Mouse (Mus musculus) liver, embryonic 14.5 days (tissue): ENCODE results near the gene 2310011J03Rik. TPM values are rescaled to one million over a fixed set of nuclear protein-coding genes. Genes with fewer than 3 reads are reported as not detected.

Experiments used
- ATAC-seq: fragments of 200-750 bp; cut with Nextera tagmentation; 2 replicates; pipeline ENCODE4 v1.8.0; 2017; ENCODE audit warnings: moderate number of reproducible peaks, mild to moderate bottlenecking, moderate library complexity; ENCODE audit not compliant: insufficient read depth
- DNase-seq, 3 experiments: peaks; one replicate each; pipeline ENCODE4 v3.0.0-alpha.2; 2012 to 2013; ENCODE audit warnings: low read depth in 3 of 3, low spot score in 3 of 3
- H3K27ac ChIP-seq: fragments of 300-500 bp; sonication (generic); 2 replicates; pipeline ENCODE4 v1.5.1; 2014; ENCODE audit warnings: moderate library complexity, mild to moderate bottlenecking, control low read depth, inconsistent platforms
- H3K27me3 ChIP-seq: fragments of 300-500 bp; sonication (generic); 2 replicates; pipeline ENCODE4 v1.6.1; 2014; ENCODE audit warnings: mild to moderate bottlenecking, low read length, moderate library complexity; ENCODE audit not compliant: control insufficient read depth, insufficient read depth
- H3K36me3 ChIP-seq: fragments of 300-500 bp; sonication (generic); replicated peaks from 2 replicates; pipeline ENCODE4 v1.6.1; 2014; ENCODE audit warnings: low read depth; ENCODE audit not compliant: control insufficient read depth, insufficient read depth
- H3K4me1 ChIP-seq, 2 experiments: fragments of 200-500 bp in 1 of 2; fragments of 300-500 bp in 1 of 2; sonication (generic) in 1 of 2; replicated peaks; 2 replicates each; pipeline ENCODE4 v1.6.1; 2012 to 2014; ENCODE audit warnings: antibody characterized with exemption in 1 of 2, inconsistent platforms in 1 of 2, low read length in 1 of 2; ENCODE audit not compliant: control insufficient read depth in 2 of 2, insufficient read depth in 2 of 2
- H3K4me2 ChIP-seq: fragments of 300-500 bp; sonication (generic); 2 replicates; pipeline ENCODE4 v1.6.1; 2014; ENCODE audit warnings: low read depth, mild to moderate bottlenecking, control low read depth, moderate library complexity
- H3K4me3 ChIP-seq, 2 experiments: fragments of 200-500 bp in 1 of 2; fragments of 300-500 bp in 1 of 2; sonication (generic) in 1 of 2; 2 replicates each; pipeline ENCODE4 v1.5.1; 2012 to 2014; ENCODE audit warnings: low read depth in 2 of 2, low read length in 2 of 2, mild to moderate bottlenecking in 2 of 2, control low read depth in 1 of 2, inconsistent platforms in 1 of 2, moderate library complexity in 1 of 2; ENCODE audit not compliant: insufficient read depth in 1 of 2
- H3K9ac ChIP-seq: fragments of 300-500 bp; sonication (generic); replicated peaks from 2 replicates; pipeline ENCODE4 v1.6.1; 2014; ENCODE audit warnings: mild to moderate bottlenecking, control low read depth, moderate library complexity
- H3K9me3 ChIP-seq: fragments of 300-500 bp; sonication (generic); 2 replicates; pipeline ENCODE4 v1.6.1; 2016; ENCODE audit warnings: low read length, mixed read lengths; ENCODE audit not compliant: control insufficient read depth
- CTCF ChIP-seq: IDR thresholded peaks from 2 replicates; pipeline ENCODE4 v1.5.1; 2016; ENCODE audit warnings: antibody characterized with exemption, low read depth, control low read depth
- EP300 ChIP-seq: IDR thresholded peaks from 2 replicates; pipeline ENCODE4 v1.6.1; 2016; ENCODE audit warnings: antibody characterized with exemption, low read depth
- WGBS: fragments of 180-500 bp; shearing (Covaris S2); extraction: QIAGEN DNeasy Blood & Tissue Kit; methylation state at CpG from one replicate; pipeline ENCODE4 v1.1.7; 2014; ENCODE audit not compliant: insufficient replicate concordance; 5-methylcytosine and 5-hydroxymethylcytosine counted together
- polyA plus RNA-seq, 2 experiments: library from polyadenylated mRNA; depleted of rRNA in 1 of 2; stranded (reverse) in 1 of 2; unstranded in 1 of 2; fragments of >200 nt; fragmentation: Nextera tagmentation in 1 of 2; extraction: Ambion mirVana in 1 of 2; gene quantifications; 2 replicates each; pipeline versions ENCODE4 v1.2.1 to v1.2.3; 2012 to 2014

The 2310011J03Rik gene
- polyA plus RNA-seq, 2 experiments = 24.3 to 29.5 TPM

GRCm38 (mm10) chr10:80282481-80283441, 37.6 kb downstream of the 2310011J03Rik start:
- no peak for DNase-seq
- no peak overlapping the region for H3K4me3 ChIP-seq
- no peak overlapping the region for H3K4me2 ChIP-seq
- TF ChIP-seq CTCF = no peak
- no peaks in the 10 kb centered on the region for H3K27me3 ChIP-seq
- 80% methylated on average over 20 of the region's 20 CpGs for WGBS
- no peak overlapping the region for H3K9ac ChIP-seq
- no peaks in the 10 kb centered on the region for H3K4me1 ChIP-seq
- H3K27ac ChIP-seq = no peak overlapping the region
- H3K36me3 ChIP-seq = peaks cover 85% of the 10 kb centered on the region
- ATAC-seq = no peak
- H3K9me3 ChIP-seq = no peaks in the 10 kb centered on the region

GRCm38 (mm10) chr10:80281921-80282371, 38.4 kb downstream of the 2310011J03Rik start:
- peaks cover 87% of the 10 kb centered on the region for H3K36me3 ChIP-seq
- no peaks in the 10 kb centered on the region for H3K4me1 ChIP-seq
- H3K4me2 ChIP-seq = no peak overlapping the region
- no peaks in the 10 kb centered on the region for H3K9me3 ChIP-seq
- H3K9ac ChIP-seq = no peak overlapping the region
- H3K4me3 ChIP-seq = no peak overlapping the region
- no peak overlapping the region for H3K27ac ChIP-seq
- DNase-seq (no peak), ATAC-seq (no peak)
- H3K27me3 ChIP-seq = no peaks in the 10 kb centered on the region
- WGBS = 78% methylated on average over 8 of the region's 8 CpGs
- TF ChIP-seq EP300 = no peak
- TF ChIP-seq CTCF = no peak

GRCm38 (mm10) chr10:80281304-80281703, 39.0 kb downstream of the 2310011J03Rik start:
- ATAC-seq (no peak), DNase-seq (no peak)
- H3K27ac ChIP-seq = no peak overlapping the region
- H3K4me2 ChIP-seq = no peak overlapping the region
- H3K9ac ChIP-seq = no peak overlapping the region
- 85% methylated on average over 7 of the region's 7 CpGs for WGBS
- no peaks in the 10 kb centered on the region for H3K9me3 ChIP-seq
- no peak overlapping the region for H3K4me3 ChIP-seq
- H3K4me1 ChIP-seq = no peaks in the 10 kb centered on the region
- H3K27me3 ChIP-seq = no peaks in the 10 kb centered on the region
- TF ChIP-seq CTCF = no peak
- peaks cover 87% of the 10 kb centered on the region for H3K36me3 ChIP-seq

GRCm38 (mm10) chr10:80279273-80279672, 41.1 kb downstream of the 2310011J03Rik start:
- Histone ChIP-seq H3K36me3 (peaks cover 89% of the 10 kb centered on the region), H3K9me3 (no peaks in the 10 kb centered on the region)
- TF ChIP-seq EP300 (no peak), CTCF (no peak)

GRCm38 (mm10) chr10:80278390-80278789, 41.9 kb downstream of the 2310011J03Rik start:
- Histone ChIP-seq H3K36me3 (peaks cover 88% of the 10 kb centered on the region), H3K4me1 (peaks cover 0 to 3% of the 10 kb centered on the region in 2 experiments; a peak in 2 of 4 replicates), H3K27ac (no peak overlapping the region), H3K9me3 (no peaks in the 10 kb centered on the region), H3K9ac (no peak overlapping the region), H3K4me2 (no peak overlapping the region), H3K27me3 (no peaks in the 10 kb centered on the region), H3K4me3 (no peak overlapping the region)
- DNase-seq (no peak), ATAC-seq (no peak)
- 92% methylated on average over 9 of the region's 9 CpGs for WGBS
- no peak for TF ChIP-seq EP300
- no peak for TF ChIP-seq CTCF

More at GRCm38 (mm10) chr10:80279273-80279672, 41.1 kb downstream of the 2310011J03Rik start:
- no peak overlapping the region for H3K4me3 ChIP-seq
- no peaks in the 10 kb centered on the region for H3K4me1 ChIP-seq
- H3K4me2 ChIP-seq = no peak overlapping the region
- no peak for ATAC-seq
- WGBS = 89% methylated on average over 12 of the region's 12 CpGs
- no peaks in the 10 kb centered on the region for H3K27me3 ChIP-seq
- no peak for DNase-seq
- no peak overlapping the region for H3K9ac ChIP-seq
- H3K27ac ChIP-seq = no peak overlapping the region
